Mouse (Mus musculus) heart, postnatal 14 days (tissue): ENCODE results near the gene Hoxc6. TPM values are rescaled to one million over a fixed set of nuclear protein-coding genes. Genes with fewer than 3 reads are reported as not detected.

Experiments
- DNase-seq, 2 experiments: peaks; one replicate each; pipeline ENCODE4 v3.0.0; 2021 to 2022
- intact Hi-C: fragments of 180-260 bp; cut with DNase I; formaldehyde crosslinking; loops from one replicate; pipeline ENCODE4 v1.15.1; 2025
- long read RNA-seq, 2 experiments: library from polyadenylated mRNA; stranded (forward); transcript quantifications; one replicate each; pipeline ENCODE4 v2.0.0; 2021
- total RNA-seq, 2 experiments: library from RNA; stranded (reverse); gene quantifications; 2 replicates each; pipeline ENCODE4 v1.2.3; 2021

The Hoxc6 gene
- total RNA-seq: not detected
- long read RNA-seq, experiment 1: 0 reads
- long read RNA-seq, experiment 2: 0 reads

DNA sequence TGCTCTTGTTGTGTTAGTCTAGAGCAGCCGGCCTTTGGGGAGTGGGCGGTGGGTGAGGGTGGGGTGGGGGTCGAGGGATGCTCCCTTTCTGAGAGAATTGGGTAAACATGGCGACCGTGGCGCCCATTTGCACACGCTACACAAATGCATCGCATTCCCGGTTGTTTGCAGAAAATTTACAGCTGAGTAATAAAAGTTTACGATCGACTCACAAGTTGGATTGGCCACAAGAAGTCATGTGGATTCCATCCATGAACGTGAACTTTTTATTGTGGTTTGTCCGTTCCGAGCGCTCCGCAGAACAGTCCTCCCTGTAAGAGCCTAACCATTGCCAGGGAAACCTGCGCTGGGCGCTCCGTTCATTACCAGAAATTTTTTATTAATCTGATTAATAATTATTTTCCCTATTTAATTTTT is at the start of gene Hoxc6:
TSS of gene Hoxc6 (plus strand) at position 319 of the 417 bp plus-strand sequence.
- no peak for DNase-seq
- intact Hi-C loops: no loop called here

DNA sequence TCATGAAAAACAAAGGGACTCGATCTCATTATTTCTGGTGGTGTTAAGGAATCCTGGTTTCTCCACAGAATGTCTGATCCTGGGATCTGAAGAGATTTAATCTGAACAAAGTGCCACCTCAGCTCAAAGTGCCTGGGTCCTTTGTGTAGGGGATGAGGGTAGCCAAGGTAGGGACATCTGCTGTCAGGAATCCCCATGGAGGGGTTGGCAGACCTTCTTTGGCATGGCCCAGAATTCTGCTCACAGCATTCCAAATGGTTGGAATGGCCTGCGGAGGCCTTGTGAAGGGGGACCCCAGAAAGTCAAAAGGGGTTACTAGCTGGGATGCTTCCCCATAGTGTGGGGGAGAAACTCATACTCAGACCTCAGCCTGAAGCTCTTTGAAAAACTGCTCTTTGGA is 49.2 kb upstream of the Hoxc6 start:
- DNase-seq: no peak
- intact Hi-C loops: no loop called here

DNA sequence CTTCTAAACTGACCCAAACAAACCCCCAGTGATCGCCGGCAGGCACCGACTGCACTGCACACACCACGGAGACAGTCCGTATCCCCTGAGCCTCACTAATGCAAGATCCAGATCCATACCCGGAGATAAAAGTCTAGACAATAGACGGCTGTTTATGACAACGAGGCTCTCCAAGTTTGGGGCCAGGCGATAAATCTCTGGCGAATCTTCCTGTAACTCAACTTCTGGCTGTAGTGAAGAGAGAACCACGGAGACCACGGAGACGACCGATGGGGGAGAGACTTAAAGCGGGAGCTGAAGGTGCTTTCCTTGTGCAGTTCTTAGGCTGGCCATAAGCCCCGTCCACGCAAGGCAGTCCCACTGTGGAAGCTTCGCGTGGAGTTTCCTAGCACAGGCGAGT is 48.4 kb upstream of the Hoxc6 start:
- intact Hi-C loops: no loop called here

GRCm38 (mm10) chr15:102950877-102951276 is 47.2 kb upstream of the Hoxc6 start:
- no peak for DNase-seq
- intact Hi-C loops: no loop called here

More for the DNA sequence above, 48.4 kb upstream of the Hoxc6 start:
- no peak for DNase-seq

- intact Hi-C loops: no loop called here
- DNase-seq: no peak
Measured at GRCm38 (mm10) chr15:102953561-102953960, 44.5 kb upstream of the Hoxc6 start.

DNA sequence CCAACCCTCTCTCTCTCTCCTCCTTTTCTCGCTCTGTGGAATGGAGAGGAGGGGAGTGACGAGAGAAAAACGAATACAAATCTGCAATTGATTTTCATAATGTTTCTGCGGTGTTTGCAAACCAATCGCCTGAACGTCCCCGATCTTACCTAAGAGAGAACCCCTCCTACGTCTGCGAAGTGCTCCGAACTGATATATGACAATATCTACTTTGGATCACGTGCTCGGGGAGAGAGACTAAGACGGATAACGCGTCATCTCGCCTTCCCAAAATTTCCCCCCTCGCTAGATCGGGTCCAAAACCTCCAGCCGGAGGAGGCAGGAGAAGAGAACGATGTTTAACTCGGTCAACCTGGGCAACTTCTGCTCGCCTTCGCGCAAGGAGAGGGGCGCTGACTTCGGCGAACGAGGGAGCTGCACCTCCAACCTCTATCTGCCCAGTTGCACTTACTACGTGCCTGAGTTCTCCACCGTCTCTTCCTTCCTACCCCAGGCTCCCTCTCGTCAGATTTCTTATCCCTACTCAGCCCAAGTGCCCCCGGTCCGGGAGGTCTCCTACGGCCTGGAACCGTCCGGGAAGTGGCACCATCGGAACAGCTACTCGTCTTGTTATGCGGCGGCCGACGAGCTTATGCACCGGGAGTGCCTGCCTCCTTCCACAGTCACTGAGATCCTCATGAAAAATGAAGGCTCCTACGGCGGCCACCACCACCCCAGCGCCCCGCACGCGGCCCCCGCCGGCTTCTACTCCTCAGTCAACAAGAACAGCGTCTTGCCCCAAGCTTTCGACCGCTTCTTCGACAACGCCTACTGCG is 43.7 kb upstream of the Hoxc6 start, which contains the start of gene Hoxc11:
TSS of gene Hoxc11 (plus strand) at position 236 of the 815 bp plus-strand sequence.
- intact Hi-C loops: no loop called here
- DNase-seq: no peak

GRCm38 (mm10) chr15:102955007-102955382 is 43.1 kb upstream of the Hoxc6 start:
- intact Hi-C loops: no loop called here
- no peak for DNase-seq

DNA sequence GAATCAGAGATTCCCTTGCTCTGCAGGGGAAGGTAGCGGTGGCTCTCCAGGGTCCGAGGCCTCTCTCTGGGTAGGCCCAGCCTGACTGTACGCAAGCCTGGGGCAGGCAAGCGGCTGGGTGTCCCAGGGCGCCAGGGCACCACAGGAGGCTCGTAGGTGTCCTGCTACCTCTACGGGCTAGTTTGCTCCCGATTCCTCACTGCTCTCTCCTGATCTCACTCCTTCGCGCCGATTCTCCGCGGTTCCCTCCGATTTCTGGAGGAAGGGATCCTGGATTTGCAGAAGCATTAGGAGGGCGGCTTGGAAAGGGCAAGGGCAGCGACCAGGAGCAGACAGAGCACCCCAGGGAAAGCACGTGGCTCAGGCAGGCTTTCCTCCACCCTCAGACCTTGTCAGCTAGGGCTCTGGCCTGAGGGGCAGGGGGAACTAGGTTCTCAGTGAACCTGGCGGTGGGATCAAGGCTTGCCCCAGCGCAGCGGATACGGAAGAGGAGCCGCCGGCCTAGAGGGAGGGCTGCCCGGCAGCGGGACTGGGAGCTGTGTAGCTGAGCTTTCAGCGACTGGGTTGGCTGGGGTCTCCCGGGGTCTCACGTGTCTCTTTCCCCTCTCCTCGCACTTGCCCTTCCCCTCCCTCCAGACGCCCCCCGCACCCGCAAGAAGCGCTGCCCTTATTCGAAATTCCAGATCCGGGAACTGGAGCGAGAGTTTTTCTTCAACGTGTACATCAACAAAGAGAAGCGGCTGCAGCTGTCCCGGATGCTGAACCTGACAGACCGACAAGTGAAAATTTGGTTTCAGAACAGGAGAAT is 42.0 kb upstream of the Hoxc6 start:
- no peak for DNase-seq
- intact Hi-C loops: no loop called here

- intact Hi-C loops: no loop called here
- no peak for DNase-seq
Measured at GRCm38 (mm10) chr15:102956906-102957305, 41.2 kb upstream of the Hoxc6 start.

- intact Hi-C loops: no loop called here
- DNase-seq: no peak
Measured at GRCm38 (mm10) chr15:102959663-102960191, 38.3 kb upstream of the Hoxc6 start.

- DNase-seq: no peak
- intact Hi-C loops: no loop called here
Measured at GRCm38 (mm10) chr15:102961728-102962127, 36.3 kb upstream of the Hoxc6 start.

GRCm38 (mm10) chr15:102962492-102962891 is 35.6 kb upstream of the Hoxc6 start:
- no peak for DNase-seq
- intact Hi-C loops: no loop called here

DNA sequence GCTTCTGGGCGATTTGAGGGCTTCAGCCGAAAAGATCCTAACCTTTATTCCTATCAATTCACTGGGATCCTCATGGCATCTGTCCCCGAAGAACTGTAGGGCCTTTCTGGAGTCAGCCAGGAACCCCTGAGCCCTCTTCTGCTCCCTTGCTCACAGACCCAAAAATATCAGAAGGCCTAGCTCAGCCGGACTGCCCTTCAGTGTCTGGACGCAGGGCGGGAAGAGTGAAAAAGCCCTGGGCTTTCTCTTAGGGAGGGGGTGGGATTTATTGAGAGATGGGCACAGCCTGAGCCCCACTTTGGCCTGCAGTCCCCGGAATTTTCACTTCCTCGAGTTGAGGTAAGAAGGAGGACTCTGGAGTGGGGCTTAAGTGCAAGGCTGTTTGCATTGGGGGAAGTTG is 34.8 kb upstream of the Hoxc6 start:
- intact Hi-C loops: no loop called here
- DNase-seq: no peak

- DNase-seq: peak in 1 of 2 experiments; percentile 28
- intact Hi-C loops: no loop called here
Measured at GRCm38 (mm10) chr15:102963671-102964640, 34.1 kb upstream of the Hoxc6 start.

DNA sequence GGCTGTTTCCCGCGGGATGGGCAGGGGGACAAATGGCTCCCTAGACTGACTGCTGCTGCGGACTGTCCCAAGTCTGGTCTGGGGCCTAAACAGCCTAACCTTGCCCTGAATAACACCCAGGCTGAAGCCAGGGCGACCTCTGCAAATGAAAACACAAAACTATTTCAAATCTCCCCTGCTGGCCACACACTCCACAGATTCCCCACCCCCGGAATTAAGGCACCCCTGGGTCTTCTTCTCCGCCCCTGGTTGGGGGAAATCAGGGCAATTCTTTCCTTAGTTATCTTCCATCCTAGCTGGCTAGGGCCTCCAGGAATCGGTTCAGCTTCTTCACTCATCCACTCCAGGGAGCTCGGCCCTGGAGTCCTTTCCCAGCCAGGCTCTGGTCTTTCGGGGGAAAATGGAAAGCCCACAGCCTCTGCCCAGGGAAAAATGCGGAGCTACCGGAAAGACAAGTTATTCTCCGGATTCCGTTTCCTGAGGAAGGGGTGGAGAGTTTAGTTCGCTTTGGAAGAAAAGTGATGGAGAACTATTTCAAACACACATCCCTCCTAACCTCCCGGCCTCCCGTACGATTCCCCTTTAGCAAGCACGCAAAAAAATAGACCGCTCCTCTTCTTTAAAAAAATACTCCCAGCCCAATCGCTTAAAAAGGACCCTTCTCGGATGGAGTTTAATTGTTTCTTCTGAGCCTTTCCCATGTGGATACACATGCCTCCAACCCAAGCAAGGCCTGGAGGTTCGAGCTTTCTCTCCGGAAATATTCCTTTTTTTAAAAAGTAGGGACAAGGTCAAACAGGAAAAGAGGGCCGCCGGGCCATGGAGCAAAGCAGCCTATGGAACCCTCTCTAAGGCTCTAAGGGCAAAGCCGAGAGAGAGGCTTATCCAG is 32.8 kb upstream of the Hoxc6 start:
- DNase-seq: no peak
- intact Hi-C loops: no loop called here

- DNase-seq: peak; percentile 48 to 69
- intact Hi-C loops: no loop called here
Measured at GRCm38 (mm10) chr15:102965892-102966775, 31.9 kb upstream of the Hoxc6 start.

DNA sequence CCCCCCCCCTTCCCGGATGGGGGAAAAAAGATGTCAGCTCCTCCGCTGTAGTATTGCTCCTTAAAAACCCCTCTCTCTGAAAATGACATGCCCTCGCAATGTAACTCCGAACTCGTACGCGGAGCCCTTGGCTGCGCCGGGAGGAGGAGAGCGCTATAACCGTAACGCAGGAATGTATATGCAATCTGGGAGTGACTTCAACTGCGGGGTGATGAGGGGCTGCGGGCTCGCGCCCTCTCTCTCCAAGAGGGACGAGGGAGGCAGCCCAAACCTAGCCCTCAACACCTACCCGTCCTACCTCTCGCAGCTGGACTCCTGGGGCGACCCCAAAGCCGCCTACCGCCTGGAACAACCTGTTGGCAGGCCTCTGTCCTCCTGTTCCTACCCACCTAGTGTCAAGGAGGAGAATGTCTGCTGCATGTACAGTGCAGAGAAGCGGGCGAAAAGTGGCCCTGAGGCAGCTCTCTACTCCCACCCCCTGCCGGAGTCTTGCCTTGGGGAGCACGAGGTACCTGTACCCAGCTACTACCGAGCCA is 31.2 kb upstream of the Hoxc6 start, which contains the start of gene Hoxc10:
TSS of gene Hoxc10 (plus strand) at position 21 of the 536 bp plus-strand sequence.
- intact Hi-C loops: no loop called here
- no peak for DNase-seq

DNA sequence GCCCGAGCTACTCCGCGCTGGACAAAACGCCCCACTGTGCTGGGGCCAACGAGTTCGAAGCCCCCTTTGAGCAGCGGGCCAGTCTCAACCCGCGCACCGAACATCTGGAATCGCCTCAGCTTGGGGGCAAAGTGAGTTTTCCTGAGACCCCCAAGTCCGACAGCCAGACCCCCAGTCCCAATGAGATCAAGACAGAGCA is 30.8 kb upstream of the Hoxc6 start, which contains the start of gene Hoxc5:
TSS of gene Hoxc5 (plus strand) at position 132 of the 199 bp plus-strand sequence.
- no peak for DNase-seq
- intact Hi-C loops: no loop called here
